Mouse (Mus musculus): Measurements from ENCODE around the gene Kpna1.

The Kpna1 gene

GRCm38 (mm10) chr16:36069819-36070575 lies 91.4 kb downstream of the Kpna1 start:
- in situ Hi-C loops (cut with MseI, MboI): no loop called here

DNA sequence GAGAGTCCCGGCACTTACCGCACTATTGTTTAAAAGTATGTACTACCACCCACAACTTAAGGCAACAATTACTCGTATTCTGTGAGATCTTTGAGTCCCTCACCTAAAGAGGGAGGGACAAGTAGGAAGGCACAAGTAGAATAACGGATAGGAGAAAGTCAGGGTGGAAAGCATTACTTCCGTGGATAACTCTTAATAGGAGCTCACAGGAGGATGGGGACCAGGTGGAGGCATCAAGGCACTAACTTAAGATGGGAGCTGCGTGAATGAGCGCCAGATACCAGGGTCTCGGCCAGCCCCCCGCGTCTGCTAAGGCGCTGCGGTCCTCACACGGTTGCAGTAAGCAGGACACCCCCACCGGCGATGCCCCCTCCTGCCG lies 92.5 kb downstream of the Kpna1 start:
- in situ Hi-C loops (cut with MseI, MboI): no loop called here

- in situ Hi-C loops (cut with MseI, MboI): no loop called here
Observed at GRCm38 (mm10) chr16:36071450-36072379, 93.2 kb downstream of the Kpna1 start, which contains the start of the genes Fam162a and Ccdc58. Gene Fam162a (minus strand): TSS chr16:36071594. Gene Ccdc58 (plus strand): TSS chr16:36071685.

DNA sequence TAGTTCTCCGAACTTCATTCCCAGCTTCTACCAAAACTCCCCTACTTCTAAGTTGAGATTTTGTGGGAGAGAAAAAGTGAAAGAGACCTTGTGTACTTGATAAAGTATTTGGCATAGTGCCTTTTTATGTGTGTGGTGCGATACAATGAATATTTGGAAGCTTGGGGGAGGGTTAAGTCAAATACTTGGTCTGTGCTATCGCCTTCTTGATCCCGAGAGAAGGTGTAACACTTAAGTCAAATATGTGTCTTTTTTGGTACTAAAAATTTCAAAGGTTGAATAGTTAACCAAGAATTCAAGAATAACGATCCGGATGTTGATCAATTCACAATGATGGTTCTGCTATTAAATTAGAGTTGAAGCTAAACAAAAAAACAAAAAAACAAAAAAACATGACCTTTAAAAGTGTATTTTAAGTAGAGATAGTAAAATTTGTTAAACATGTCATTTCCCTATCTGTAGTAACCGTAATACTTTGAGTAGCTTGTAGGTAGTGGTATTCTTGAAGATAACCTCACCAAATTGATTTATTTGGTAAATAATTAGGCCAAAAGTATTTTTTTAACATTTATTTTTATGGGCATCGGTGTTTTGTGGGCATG lies 94.0 kb downstream of the Kpna1 start:
- in situ Hi-C loops (cut with MseI, MboI): no loop called here

GRCm38 (mm10) chr16:36074772-36075171 lies 96.2 kb downstream of the Kpna1 start:
- in situ Hi-C loops (cut with MseI, MboI): loop anchor here (25.0 kb wide), 1 partner anchor 388 kb away; the partner anchor contains the start of gene Stfa3 (in 2 of the 2)

DNA sequence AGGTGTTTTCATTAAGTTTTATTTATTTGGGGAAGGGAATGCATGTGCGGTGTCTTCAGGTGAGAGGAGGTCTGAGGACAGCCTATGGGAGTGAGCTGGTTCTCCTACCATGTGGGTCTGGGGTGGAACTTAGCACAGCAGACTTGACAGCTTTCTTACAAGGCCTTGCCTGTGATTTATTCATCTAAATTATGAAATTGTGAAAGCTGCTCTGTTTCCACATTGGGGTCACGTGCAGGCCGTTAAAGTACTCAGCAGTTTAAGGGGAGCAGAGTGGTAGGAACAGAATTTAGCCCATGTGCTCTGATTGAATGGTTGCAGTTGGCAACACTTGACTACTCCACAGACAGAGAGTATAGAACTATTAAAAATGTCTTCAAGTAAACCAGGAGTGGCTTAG lies 101.4 kb downstream of the Kpna1 start:
- in situ Hi-C loops (cut with MseI, MboI): loop anchor here (25.0 kb wide), 1 partner anchor 382 kb away; the partner anchor contains the start of gene Stfa3 (in 2 of the 2)
